Comparison of ENCODE assay signal across 29 mouse cellular contexts in genomic region chr11:117712065-117712464, GRCm38 (mm10). TPM values are rescaled to one million over a fixed set of nuclear protein-coding genes. Genes with fewer than 3 reads are reported as not detected.
A peak's percentile ranks its signal among the peaks of the same experiment; 100 is the strongest.
DNase-seq lines count a peak whose midpoint lies in the region; ATAC-seq and TF ChIP-seq lines count a peak whose summit lies in the region.
"Had no signal": no experiment of that assay in that cellular context is flagged by ENCODE, and none has a peak within 500 bp of the region (broad histone marks: within the 10 kb centered on the region; RNA-seq: fewer than 3 reads in every experiment).

No protein-coding gene starts in this region.

- TF ChIP-seq CTCF in intestine, postnatal 0 days (IDR thresholded peaks at IDR 0.05; ENCODE audit: low read depth): no peak
- no peak for TF ChIP-seq CTCF in bone marrow macrophage, adult 2 months (IDR thresholded peaks at IDR 0.05; ENCODE audit: low read depth, low read length)

- no peaks in the 10 kb centered on the region for H3K9me3 ChIP-seq in intestine, postnatal 0 days (ENCODE audit: control insufficient read depth)
- no peaks in the 10 kb centered on the region for H3K9me3 ChIP-seq in intestine, embryonic 16.5 days (ENCODE audit: control insufficient read depth, low read length)
- H3K9me3 ChIP-seq: embryonic facial prominence, embryonic 10.5 days; embryonic facial prominence, embryonic 13.5 days; forebrain, embryonic 15.5 days; heart, embryonic 12.5 days; heart, embryonic 15.5 days had no signal

- H3K4me1 ChIP-seq in intestine, postnatal 0 days (replicated peaks; ENCODE audit: control insufficient read depth, insufficient read depth, low read length): no peaks in the 10 kb centered on the region
- no peaks in the 10 kb centered on the region for H3K4me1 ChIP-seq in intestine, embryonic 16.5 days (ENCODE audit: control insufficient read depth, insufficient read depth, low read length)
- H3K4me1 ChIP-seq in bone marrow macrophage, adult 2 months (ENCODE audit: control insufficient read depth, insufficient read depth, low read length): peaks cover 20% of the 10 kb centered on the region
- H3K4me1 ChIP-seq: embryonic facial prominence, embryonic 10.5 days; forebrain, embryonic 12.5 days; forebrain, embryonic 15.5 days; hindbrain, embryonic 10.5 days had no signal

- H3K27ac ChIP-seq in intestine, postnatal 0 days (ENCODE audit: low read depth, low read length): no peak overlapping the region
- no peak overlapping the region for H3K27ac ChIP-seq in intestine, embryonic 16.5 days (ENCODE audit: low read length)
- peak overlapping the region; percentile 57 for H3K27ac ChIP-seq in bone marrow macrophage, adult 2 months (ENCODE audit: insufficient read depth, low read depth, low read length)
- H3K27ac ChIP-seq in macrophage: peak overlapping the region; percentile 12; the same call in 1 of the 2 replicates
- H3K27ac ChIP-seq: embryonic facial prominence, embryonic 10.5 days; embryonic facial prominence, embryonic 13.5 days; forebrain, embryonic 12.5 days; forebrain, embryonic 15.5 days; hindbrain, embryonic 10.5 days; hindbrain, embryonic 13.5 days; hindbrain, postnatal 0 days had no signal

- no peak for DNase-seq in cerebellum, adult 9-10 months
- no peak for DNase-seq in spleen, adult 18-20 months
- DNase-seq: adrenal gland, adult 2 months; adrenal gland, postnatal 14 days; cerebellum, adult 11-12 months; cerebellum, adult 8-10 months; cerebellum, postnatal 14 days; embryo, embryonic 11 days; gastrocnemius, postnatal 14 days; heart, adult 18-20 months; heart, postnatal 10 days; heart, postnatal 36 days had no signal

- H3K9ac ChIP-seq in intestine, postnatal 0 days (ENCODE audit: low read depth, low read length): no peak overlapping the region
- H3K9ac ChIP-seq in intestine, embryonic 16.5 days (ENCODE audit: low read depth, low read length): no peak overlapping the region
- H3K9ac ChIP-seq: embryonic facial prominence, embryonic 13.5 days; forebrain, embryonic 12.5 days; forebrain, embryonic 15.5 days; heart, embryonic 12.5 days; heart, embryonic 15.5 days; hindbrain, embryonic 13.5 days had no signal

- ATAC-seq in intestine, postnatal 0 days: 0 out of 2 replicates have a peak, but pooled peaks have one; percentile 22
- no peak for ATAC-seq in intestine, embryonic 16.5 days
- ATAC-seq in monocyte, adult 5-6 weeks (replicated peaks; ENCODE audit: insufficient number of reproducible peaks, low FRiP score, low TSS enrichment, poor library complexity, severe bottlenecking): peak; percentile 49; the same call in 1 of the 2 replicates
- ATAC-seq: CD4-positive, CD25-positive, alpha-beta regulatory T cell, adult 4 months; forebrain, embryonic 15.5 days; hindbrain, postnatal 0 days; inflammation-experienced regulatory T-cells, adult 6 months had no signal

- peaks cover 16% of the 10 kb centered on the region for H3K36me3 ChIP-seq in intestine, postnatal 0 days (ENCODE audit: control insufficient read depth, insufficient read depth)
- peaks cover 17% of the 10 kb centered on the region for H3K36me3 ChIP-seq in intestine, embryonic 16.5 days (ENCODE audit: control insufficient read depth, insufficient read depth, low read length)
- peaks cover 19% of the 10 kb centered on the region; the same call in 1 of the 2 replicates for H3K36me3 ChIP-seq in macrophage (ENCODE audit: inconsistent target)

- 92% methylated on average over 1 of the region's 1 CpGs for WGBS in intestine, postnatal 0 days
- 85% methylated on average over 1 of the region's 1 CpGs for WGBS in intestine, embryonic 16.5 days
- WGBS in macrophage (ENCODE audit: missing documents): 9% methylated on average over 1 of the region's 1 CpGs

- peaks cover 8% of the 10 kb centered on the region; the same call in 1 of the 2 replicates for H3K79me2 ChIP-seq in macrophage (ENCODE audit: inconsistent target)

- TF ChIP-seq POLR2A in bone marrow macrophage, adult 2 months (IDR thresholded peaks at IDR 0.05; ENCODE audit: borderline replicate concordance, low read depth, low read length): no peak

- H3K4me2 ChIP-seq in intestine, postnatal 0 days (replicated peaks; ENCODE audit: low read depth): no peak overlapping the region
- H3K4me2 ChIP-seq in intestine, embryonic 16.5 days (ENCODE audit: low read depth, low read length): no peak overlapping the region
- H3K4me2 ChIP-seq: embryonic facial prominence, embryonic 13.5 days; forebrain, embryonic 12.5 days; forebrain, embryonic 15.5 days; heart, embryonic 12.5 days; heart, embryonic 15.5 days; hindbrain, embryonic 13.5 days had no signal

- H3K4me3 ChIP-seq in intestine, postnatal 0 days (ENCODE audit: low read depth, low read length): no peak overlapping the region
- H3K4me3 ChIP-seq in intestine, embryonic 16.5 days (ENCODE audit: low read length): no peak overlapping the region
- no peak overlapping the region for H3K4me3 ChIP-seq in bone marrow macrophage, adult 2 months (ENCODE audit: insufficient read depth, low read length)
- H3K4me3 ChIP-seq in macrophage (ENCODE audit: inconsistent target): no peak overlapping the region
- H3K4me3 ChIP-seq: embryonic facial prominence, embryonic 10.5 days; embryonic facial prominence, embryonic 13.5 days; erythroblast, embryonic 14.5 days; forebrain, embryonic 12.5 days; forebrain, embryonic 15.5 days; heart, embryonic 12.5 days; heart, embryonic 15.5 days; hindbrain, embryonic 10.5 days; hindbrain, embryonic 13.5 days had no signal

- no peaks in the 10 kb centered on the region for H3K27me3 ChIP-seq in intestine, postnatal 0 days (replicated peaks; ENCODE audit: control insufficient read depth, insufficient read depth, low read length)
- no peaks in the 10 kb centered on the region for H3K27me3 ChIP-seq in intestine, embryonic 16.5 days (replicated peaks; ENCODE audit: control insufficient read depth, insufficient read depth, low read length)
- H3K27me3 ChIP-seq: embryonic facial prominence, embryonic 13.5 days; forebrain, embryonic 12.5 days; forebrain, embryonic 15.5 days; heart, embryonic 12.5 days; heart, embryonic 15.5 days; hindbrain, embryonic 13.5 days had no signal

RNA-seq across cellular contexts. Expression of gene Tnrc6c, which starts 58.0 kb away (rescaled TPM):
- polyA plus RNA-seq in intestine, postnatal 0 days (2015; fragmentation: Nextera tagmentation; extraction: Ambion mirVana): 6.1 and 6.9 TPM in 2 replicates
- polyA plus RNA-seq in intestine, embryonic 16.5 days (2015; fragmentation: Nextera tagmentation; extraction: Ambion mirVana): 6.6 and 6.8 TPM in 2 replicates
- 16.4 and 16.9 TPM in 2 replicates for polyA plus RNA-seq in bone marrow macrophage, adult 2 months (2012; ENCODE audit: insufficient read depth, insufficient read length, missing spikeins)
- total RNA-seq in macrophage (2018; cell fraction: chromatin; rRNA removed): 10 to 100 TPM; 14.0 to 82.8 (median 62.1) TPM
- total RNA-seq in macrophage (2018; cell fraction: cytosol; rRNA removed): 10 to 100 TPM in 25 of 26 experiments, 1 to 10 TPM in 1; 8.7 to 22.0 (median 16.4) TPM
- total RNA-seq in macrophage (2018; cell fraction: nucleus; rRNA removed): 10 to 100 TPM; 13.9 to 61.0 (median 44.8) TPM
- 9.0 to 13.1 TPM (median 11.4 TPM) in 3 replicates for polyA plus RNA-seq in macrophage (2018)
- 20.2 to 43.0 TPM (median 22.1 TPM) in 3 replicates for total RNA-seq in monocyte, adult 5-6 weeks (2017)

Comparison
In these comparisons a context has a peak if more than half of its experiments do, and no peak if none do; other contexts are left out.
1. H3K27ac ChIP-seq: peak in bone marrow macrophage, adult 2 months (single experiment) and macrophage (single experiment); none in intestine, postnatal 0 days (single experiment) and intestine, embryonic 16.5 days (single experiment).